Mouse (Mus musculus): ENCODE measurements around the gene Pabpc1l.

- TF ChIP-seq CTCF (IDR thresholded peaks at IDR 0.05; ENCODE audit: low read depth) (no peak), EP300 (IDR thresholded peaks at IDR 0.05; ENCODE audit: low read depth) (no peak)
These were observed 45.0 kb downstream of the Pabpc1l start, which contains the start of gene Stk4 for GRCm38 (mm10) chr2:164070142-164070764.
